Mouse (Mus musculus) liver, adult 2 months (tissue): ENCODE results near the gene Ky. TPM values are rescaled to one million over a fixed set of nuclear protein-coding genes. Genes with fewer than 3 reads are reported as not detected.

Source experiments
- DNase-seq: peaks from one replicate; pipeline ENCODE4 v3.0.0-alpha.2; 2011; ENCODE audit warnings: low read depth, low spot score; ENCODE audit errors: extremely low read depth
- H3K27ac ChIP-seq: fragments of 200-500 bp; replicated peaks from 2 replicates; pipeline ENCODE4 v1.5.1; 2012; ENCODE audit warnings: low read depth, mild to moderate bottlenecking, control low read depth, inconsistent platforms, low read length; ENCODE audit not compliant: insufficient read depth
- H3K27me3 ChIP-seq: fragments of 200-500 bp; 2 replicates; pipeline ENCODE4 v1.6.1; 2012; ENCODE audit warnings: mild to moderate bottlenecking, moderate library complexity, low read length, inconsistent platforms; ENCODE audit not compliant: control insufficient read depth, insufficient read depth
- H3K36me3 ChIP-seq: fragments of 200-500 bp; 2 replicates; pipeline ENCODE4 v1.6.1; 2012; ENCODE audit warnings: low read length, inconsistent platforms; ENCODE audit not compliant: control insufficient read depth, insufficient read depth
- H3K4me1 ChIP-seq: fragments of 200-500 bp; 2 replicates; pipeline ENCODE4 v1.6.1; 2011; ENCODE audit warnings: low read length; ENCODE audit not compliant: control insufficient read depth, insufficient read depth
- H3K4me3 ChIP-seq: fragments of 200-500 bp; 2 replicates; pipeline ENCODE4 v1.5.1; 2011; ENCODE audit warnings: low read depth, mild to moderate bottlenecking, control low read depth, low read length, moderate library complexity; ENCODE audit not compliant: insufficient read depth
- H3K79me2 ChIP-seq: fragments of 200-500 bp; 2 replicates; pipeline ENCODE4 v1.6.1; 2012; ENCODE audit warnings: inconsistent platforms, mild to moderate bottlenecking, low read length, moderate library complexity; ENCODE audit not compliant: control insufficient read depth, insufficient read depth
- H3K9ac ChIP-seq: fragments of 200-500 bp; 2 replicates; pipeline ENCODE4 v1.6.1; 2012; ENCODE audit warnings: low read depth, mild to moderate bottlenecking, control low read depth, inconsistent platforms, low read length
- CTCF ChIP-seq: fragments of 200-500 bp; IDR thresholded peaks from 2 replicates; pipeline ENCODE4 v1.5.1; 2011; ENCODE audit warnings: low read depth, low read length, control low read depth
- POLR2A ChIP-seq: fragments of 200-500 bp; IDR thresholded peaks from 2 replicates; pipeline ENCODE4 v1.6.1; 2011; ENCODE audit warnings: low read length, control low read depth; ENCODE audit not compliant: insufficient read depth; ENCODE audit errors: extremely low read depth
- WGBS: fragments of 180-500 bp; shearing (Covaris S2); methylation state at CpG from one replicate; pipeline ENCODE4 v1.1.7; 2018; 5-methylcytosine and 5-hydroxymethylcytosine counted together
- polyA plus RNA-seq: library from polyadenylated mRNA; depleted of rRNA; stranded (reverse); fragments of >200 nt; gene quantifications from 2 replicates; pipeline ENCODE4 v1.2.3, GENCODE M21; 2012
- total RNA-seq: library from RNA; depleted of rRNA; stranded (reverse); fragments of >200 nt; gene quantifications from 2 replicates; pipeline ENCODE4 v1.2.3, GENCODE M21; 2014

Gene Ky
- total and polyA plus RNA-seq, 2 experiments, result under 0.01 TPM; not detected in 1

DNA sequence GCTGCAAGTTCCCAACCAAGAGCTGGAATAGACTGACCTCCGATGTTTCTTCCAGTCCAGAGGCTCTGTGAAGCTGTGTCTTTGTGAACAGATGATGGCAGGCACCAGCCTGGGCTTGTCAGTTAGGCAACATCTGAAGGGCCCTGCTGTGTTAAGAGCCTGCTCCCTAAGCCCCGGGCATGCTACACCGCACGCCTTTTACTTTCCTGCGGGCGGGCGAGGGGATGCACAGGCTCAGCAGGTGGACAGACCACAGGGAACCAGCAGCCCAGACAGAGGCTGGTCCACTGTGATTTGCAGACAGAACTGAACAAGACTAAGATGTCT lies 41.4 kb downstream of the Ky start:
- no peak overlapping the region for H3K4me3 ChIP-seq
- H3K4me1 ChIP-seq, result no peaks in the 10 kb centered on the region
- no peak overlapping the region for H3K9ac ChIP-seq
- no peaks in the 10 kb centered on the region for H3K79me2 ChIP-seq
- TF ChIP-seq POLR2A (no peak), CTCF (no peak)
- no peak overlapping the region for H3K27ac ChIP-seq
- DNase-seq, result no peak
- WGBS, result 82% methylated on average over 7 of the region's 7 CpGs
- H3K36me3 ChIP-seq, result no peaks in the 10 kb centered on the region
- H3K27me3 ChIP-seq, result no peaks in the 10 kb centered on the region; the same call in 1 of the 2 replicates

- no peaks in the 10 kb centered on the region for H3K79me2 ChIP-seq
- H3K4me1 ChIP-seq, result no peaks in the 10 kb centered on the region
- DNase-seq, result no peak
- TF ChIP-seq POLR2A (no peak), CTCF (no peak)
- no peak overlapping the region for H3K9ac ChIP-seq
- no peaks in the 10 kb centered on the region for H3K36me3 ChIP-seq
- H3K27me3 ChIP-seq, result no peaks in the 10 kb centered on the region; the same call in 1 of the 2 replicates
- WGBS, result 75% methylated on average over 8 of the region's 8 CpGs
- no peak overlapping the region for H3K27ac ChIP-seq
- H3K4me3 ChIP-seq, result no peak overlapping the region
These were observed 43.7 kb downstream of the Ky start for GRCm38 (mm10) chr9:102549211-102549610.

DNA sequence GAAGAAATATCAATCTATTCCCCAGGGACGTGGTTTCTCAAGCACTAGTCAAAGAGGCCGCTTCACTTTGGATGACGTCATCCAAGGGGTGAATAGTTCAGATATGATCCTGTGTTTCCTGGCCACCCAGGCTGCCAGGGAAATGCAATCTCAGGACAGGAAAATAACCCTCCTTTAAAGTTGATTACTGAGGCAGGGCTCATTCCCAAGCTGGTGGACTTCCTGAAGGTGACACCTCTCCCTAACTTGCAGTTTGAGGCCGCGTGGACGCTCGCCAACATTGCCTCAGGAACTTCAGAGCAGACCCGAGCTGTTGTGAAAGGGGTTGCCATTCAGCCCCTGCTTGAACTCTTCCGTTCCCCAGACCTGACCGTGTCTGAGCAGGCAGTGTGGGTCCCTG lies 46.2 kb downstream of the Ky start:
- Histone ChIP-seq H3K79me2 (no peaks in the 10 kb centered on the region), H3K36me3 (no peaks in the 10 kb centered on the region), H3K27me3 (no peaks in the 10 kb centered on the region), H3K4me3 (no peak overlapping the region), H3K9ac (no peak overlapping the region), H3K27ac (no peak overlapping the region), H3K4me1 (no peaks in the 10 kb centered on the region)
- TF ChIP-seq POLR2A (no peak), CTCF (no peak)
- 56% methylated on average over 10 of the region's 10 CpGs for WGBS
- no peak for DNase-seq

DNA sequence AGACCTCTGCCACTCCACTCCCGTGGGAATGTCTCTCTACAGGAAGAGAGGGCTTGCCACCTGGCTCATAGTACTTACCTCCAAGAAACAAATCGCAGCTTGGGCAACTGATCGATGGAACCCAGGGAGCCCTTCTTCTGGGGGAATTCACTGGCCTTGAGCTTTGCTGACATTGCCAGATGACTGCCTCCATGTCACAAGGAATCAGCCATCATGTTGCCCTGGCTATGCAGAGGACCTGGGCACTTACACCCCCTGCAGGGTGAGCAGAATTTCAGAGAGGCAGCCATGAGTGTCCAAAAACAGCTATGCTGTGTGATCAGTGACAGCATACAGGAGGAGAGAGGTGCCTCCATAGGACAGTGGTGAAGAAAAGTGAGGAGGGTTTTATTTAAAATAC lies 48.2 kb downstream of the Ky start:
- H3K79me2 ChIP-seq, result no peaks in the 10 kb centered on the region
- H3K4me1 ChIP-seq, result no peaks in the 10 kb centered on the region
- H3K27me3 ChIP-seq, result no peaks in the 10 kb centered on the region
- no peaks in the 10 kb centered on the region for H3K36me3 ChIP-seq
- H3K9ac ChIP-seq, result no peak overlapping the region
- H3K27ac ChIP-seq, result no peak overlapping the region
- TF ChIP-seq POLR2A (no peak), CTCF (no peak)
- DNase-seq, result no peak
- WGBS, result 82% methylated on average over 3 of the region's 3 CpGs
- no peak overlapping the region for H3K4me3 ChIP-seq

- H3K79me2 ChIP-seq, result no peaks in the 10 kb centered on the region
- H3K4me3 ChIP-seq, result no peak overlapping the region
- H3K4me1 ChIP-seq, result no peaks in the 10 kb centered on the region
- no peak overlapping the region for H3K27ac ChIP-seq
- 93% methylated on average over 3 of the region's 3 CpGs for WGBS
- H3K9ac ChIP-seq, result no peak overlapping the region
- H3K27me3 ChIP-seq, result 0 out of 2 replicates have a peak, but pooled peaks cover 2% of the 10 kb centered on the region
- no peak for TF ChIP-seq POLR2A
- TF ChIP-seq CTCF, result no peak
- no peaks in the 10 kb centered on the region for H3K36me3 ChIP-seq
- no peak for DNase-seq
These were observed 52.9 kb downstream of the Ky start for GRCm38 (mm10) chr9:102558463-102558862.

GRCm38 (mm10) chr9:102572888-102573287 lies 67.3 kb downstream of the Ky start:
- WGBS, result 61% methylated on average over 5 of the region's 5 CpGs
- no peak overlapping the region for H3K27ac ChIP-seq

More at GRCm38 (mm10) chr9:102572888-102573287, 67.3 kb downstream of the Ky start:
- TF ChIP-seq POLR2A (no peak), CTCF (no peak)
- Histone ChIP-seq H3K4me3 (no peak overlapping the region), H3K4me1 (no peaks in the 10 kb centered on the region), H3K27me3 (no peaks in the 10 kb centered on the region; the same call in 1 of the 2 replicates), H3K36me3 (no peaks in the 10 kb centered on the region), H3K9ac (no peak overlapping the region), H3K79me2 (no peaks in the 10 kb centered on the region)
- DNase-seq, result no peak
